Mouse (Mus musculus): ENCODE results near the gene Hemgn.

Hemgn gene

DNA sequence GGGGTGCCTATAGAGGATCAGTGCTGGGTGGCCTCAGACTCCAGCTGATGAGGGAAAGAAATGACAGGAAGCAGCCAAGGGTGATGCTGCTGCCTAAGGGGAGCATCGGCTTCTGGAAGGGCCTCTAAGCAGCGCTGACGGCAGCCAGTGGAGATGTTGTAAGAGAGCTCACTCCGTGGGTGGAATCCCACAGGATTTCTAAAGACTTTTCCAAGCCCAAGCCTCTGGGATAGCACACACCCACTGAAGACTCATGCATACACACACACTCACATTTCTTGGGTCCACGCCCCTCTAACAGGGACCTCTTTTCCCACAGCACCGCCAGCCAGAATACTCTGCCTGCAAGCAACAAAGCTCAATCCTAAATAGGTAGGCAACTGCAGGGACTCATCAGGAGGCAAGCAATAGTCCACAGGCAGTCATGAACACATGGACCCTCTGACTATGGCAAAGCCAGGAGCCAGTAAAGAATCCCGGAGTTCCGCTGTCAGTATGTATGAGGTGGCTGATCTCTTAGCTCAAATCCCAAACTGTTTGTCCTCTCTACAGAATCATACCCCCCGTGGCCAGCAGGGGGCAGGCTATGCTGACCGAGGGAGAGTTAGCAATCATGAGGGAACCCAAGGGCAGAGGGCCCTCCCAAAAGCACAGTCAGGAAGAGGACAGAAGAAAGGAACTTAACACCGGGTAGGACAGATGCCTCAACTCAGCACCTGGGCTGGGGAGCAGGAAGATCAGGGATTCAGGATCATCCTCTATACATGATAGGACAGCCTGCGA, 56.8 kb downstream of the Hemgn start:
- DNase-seq (ENCODE audit: low spot score) = peak; percentile 45

- no peak for DNase-seq (ENCODE audit: low spot score)
Measured at GRCm38 (mm10) chr4:46353045-46353444, 60.3 kb downstream of the Hemgn start.

GRCm38 (mm10) chr4:46349530-46349929, 63.8 kb downstream of the Hemgn start:
- DNase-seq (ENCODE audit: low spot score) = no peak

- no peak for DNase-seq (ENCODE audit: low spot score)
Measured at GRCm38 (mm10) chr4:46348897-46349296, 64.4 kb downstream of the Hemgn start.

GRCm38 (mm10) chr4:46347580-46348515, 65.5 kb downstream of the Hemgn start:
- DNase-seq (ENCODE audit: low spot score) = no peak

DNA sequence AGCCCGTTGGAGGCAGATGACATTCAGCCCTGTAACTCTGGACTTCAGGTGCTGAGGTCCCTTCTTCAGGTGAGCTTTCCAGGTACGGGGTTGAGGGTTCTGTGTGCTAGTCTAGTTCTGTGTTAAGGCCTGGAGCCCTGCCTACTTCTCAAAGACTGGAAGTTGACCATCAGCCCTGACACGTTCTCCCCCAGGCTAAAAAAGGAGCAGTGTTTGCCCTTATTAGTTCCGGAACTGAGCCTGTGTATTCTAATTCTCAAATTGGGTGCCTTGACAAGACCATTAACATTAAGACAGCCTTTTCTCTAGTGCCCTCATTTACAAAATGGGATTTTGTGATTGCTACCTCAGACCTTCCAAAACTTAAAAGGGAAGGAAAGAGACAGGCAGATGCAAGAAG, 66.2 kb downstream of the Hemgn start:
- DNase-seq (ENCODE audit: low spot score) = no peak

DNA sequence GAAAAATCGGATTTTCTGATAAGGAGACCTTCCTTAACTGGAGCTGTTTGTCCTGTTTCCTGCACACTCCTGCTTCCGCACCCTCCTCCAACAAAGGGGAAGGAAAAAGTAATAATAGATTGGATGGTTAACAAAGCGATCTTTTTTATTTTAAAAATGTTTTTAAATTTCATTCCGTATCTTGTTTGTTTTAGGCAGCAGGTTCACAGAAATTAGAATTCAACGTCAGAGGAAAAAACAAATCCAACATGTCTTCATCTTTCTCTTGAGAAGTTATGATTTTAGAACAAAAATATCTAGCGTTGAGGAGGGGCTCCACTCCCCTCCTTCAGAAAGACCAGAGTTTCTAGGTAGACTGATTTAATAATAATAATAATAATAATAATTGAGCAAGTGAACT, 67.1 kb downstream of the Hemgn start:
- DNase-seq (ENCODE audit: low spot score) = no peak

DNA sequence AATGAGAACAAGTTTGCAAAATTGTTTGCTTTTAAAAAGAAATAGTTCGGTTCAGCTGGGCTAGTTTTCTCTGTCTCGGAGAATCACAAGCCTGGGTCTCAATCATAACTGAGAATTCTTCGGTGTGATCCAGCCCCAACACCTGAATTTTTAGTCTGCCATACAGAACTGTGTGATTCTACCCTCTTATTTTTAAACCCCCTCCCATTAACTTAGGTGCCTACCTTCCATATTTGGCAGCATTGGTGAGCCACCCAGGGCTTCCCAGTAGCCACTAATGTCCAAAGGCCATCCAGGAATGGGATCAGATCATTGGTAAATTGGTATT, 67.6 kb downstream of the Hemgn start:
- DNase-seq (ENCODE audit: low spot score) = no peak

DNA sequence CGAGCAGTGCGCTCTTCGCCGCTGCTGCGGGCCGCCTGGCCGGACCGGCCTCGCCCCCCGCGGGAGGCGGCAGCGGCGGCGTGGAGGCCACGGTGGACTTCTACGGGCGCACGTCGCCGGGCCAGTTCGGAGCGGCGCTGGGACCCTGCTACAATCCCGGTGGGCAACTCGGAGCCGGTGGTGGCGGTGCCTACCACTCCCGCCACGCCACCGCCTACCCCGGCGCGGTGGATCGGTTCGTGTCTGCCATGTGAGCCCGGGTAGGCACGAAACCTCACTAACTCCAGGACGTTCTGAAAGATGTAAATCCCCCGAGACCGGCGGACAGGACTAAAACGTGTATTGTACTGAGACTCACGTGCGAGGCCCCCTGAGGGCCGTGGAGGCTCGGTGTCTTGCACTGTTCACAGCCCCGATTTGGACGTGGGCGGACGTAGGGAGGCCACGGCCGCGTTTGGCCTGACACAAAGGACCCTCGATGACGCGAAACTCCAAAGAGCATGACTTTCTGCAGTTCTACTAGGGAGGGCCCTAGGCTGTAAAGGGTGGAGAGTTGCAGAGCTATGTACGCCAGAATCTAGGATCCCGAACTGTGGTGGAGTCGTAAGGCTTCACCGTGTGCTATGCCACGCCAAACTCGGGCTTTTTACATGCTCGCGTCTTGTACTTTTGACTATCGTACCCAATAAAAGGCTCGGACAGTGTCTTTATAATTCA, 68.1 kb downstream of the Hemgn start:
- no peak for DNase-seq (ENCODE audit: low spot score)

- no peak for DNase-seq (ENCODE audit: low spot score)
Measured at GRCm38 (mm10) chr4:46344288-46344687, 69.0 kb downstream of the Hemgn start.
